Mouse (Mus musculus): ENCODE data around the gene Asb10. TPM values are rescaled to one million over a fixed set of nuclear protein-coding genes. Genes with fewer than 3 reads are reported as not detected.

Asb10 gene
- polyA plus RNA-seq, 1 experiment from 2014 or later: 0.58 TPM

- no peak overlapping the region for H3K27ac ChIP-seq (ENCODE audit: low read length)
- peaks cover 18% of the 10 kb centered on the region for H3K36me3 ChIP-seq (ENCODE audit: control insufficient read depth, insufficient read depth, low read length)
- no peak overlapping the region for H3K9ac ChIP-seq (ENCODE audit: low read length)
- H3K27me3 ChIP-seq (ENCODE audit: control insufficient read depth, insufficient read depth, low read length): no peaks in the 10 kb centered on the region
- no peak overlapping the region for H3K4me2 ChIP-seq (ENCODE audit: low read depth, low read length)
- no peak for ATAC-seq (ENCODE audit: insufficient read depth, low FRiP score)
- H3K4me1 ChIP-seq (ENCODE audit: control insufficient read depth, insufficient read depth, low read length): peaks cover 4% of the 10 kb centered on the region; the same call in 1 of the 2 replicates
- no peaks in the 10 kb centered on the region for H3K9me3 ChIP-seq (replicated peaks; ENCODE audit: control insufficient read depth, low read length)
- H3K4me3 ChIP-seq (replicated peaks; ENCODE audit: low read length): no peak overlapping the region
- 3% methylated on average over 8 of the region's 8 CpGs for WGBS
These were observed 54.7 kb downstream of the Asb10 start for GRCm38 (mm10) chr5:24486097-24486496.

- Histone ChIP-seq H3K4me1 (ENCODE audit: control insufficient read depth, insufficient read depth, low read length) (peaks cover 4% of the 10 kb centered on the region; the same call in 1 of the 2 replicates), H3K27ac (ENCODE audit: low read length) (no peak overlapping the region), H3K4me2 (ENCODE audit: low read depth, low read length) (no peak overlapping the region), H3K9me3 (replicated peaks; ENCODE audit: control insufficient read depth, low read length) (no peaks in the 10 kb centered on the region), H3K36me3 (ENCODE audit: control insufficient read depth, insufficient read depth, low read length) (peaks cover 20% of the 10 kb centered on the region), H3K9ac (ENCODE audit: low read length) (no peak overlapping the region), H3K27me3 (ENCODE audit: control insufficient read depth, insufficient read depth, low read length) (no peaks in the 10 kb centered on the region), H3K4me3 (replicated peaks; ENCODE audit: low read length) (no peak overlapping the region)
- ATAC-seq (ENCODE audit: insufficient read depth, low FRiP score): no peak
- 54% methylated on average over 22 of the region's 22 CpGs for WGBS
These were observed 55.8 kb downstream of the Asb10 start for GRCm38 (mm10) chr5:24484963-24485362.

GRCm38 (mm10) chr5:24483326-24483725 is 57.5 kb downstream of the Asb10 start:
- H3K9ac ChIP-seq (ENCODE audit: low read length): no peak overlapping the region
- H3K4me3 ChIP-seq (replicated peaks; ENCODE audit: low read length): no peak overlapping the region
- H3K4me2 ChIP-seq (ENCODE audit: low read depth, low read length): no peak overlapping the region
- peaks cover 4% of the 10 kb centered on the region; the same call in 1 of the 2 replicates for H3K4me1 ChIP-seq (ENCODE audit: control insufficient read depth, insufficient read depth, low read length)
- ATAC-seq (ENCODE audit: insufficient read depth, low FRiP score): peak; percentile 25; the same call in 1 of the 2 replicates
- no peak overlapping the region for H3K27ac ChIP-seq (ENCODE audit: low read length)
- 28% methylated on average over 11 of the region's 11 CpGs for WGBS
- H3K27me3 ChIP-seq (ENCODE audit: control insufficient read depth, insufficient read depth, low read length): no peaks in the 10 kb centered on the region
- no peaks in the 10 kb centered on the region for H3K9me3 ChIP-seq (replicated peaks; ENCODE audit: control insufficient read depth, low read length)
- H3K36me3 ChIP-seq (ENCODE audit: control insufficient read depth, insufficient read depth, low read length): peaks cover 19% of the 10 kb centered on the region

Other genes with a start within 250 kb of the Asb10 start
- 5.6 and 6.5 TPM in 2 replicates for gene Kcnh2, start 189.4 kb downstream of the Asb10 start, polyA plus RNA-seq (2015; fragmentation: Nextera tagmentation; extraction: Ambion mirVana)
- 6.5 and 7.3 TPM in 2 replicates for gene Nos3, start 176.2 kb downstream of the Asb10 start, polyA plus RNA-seq (2015; fragmentation: Nextera tagmentation; extraction: Ambion mirVana)
- 4.2 and 5.9 TPM in 2 replicates for gene Atg9b, start 148.8 kb downstream of the Asb10 start, polyA plus RNA-seq (2015; fragmentation: Nextera tagmentation; extraction: Ambion mirVana)
- 48.4 and 61.7 TPM in 2 replicates for gene Abcb8, start 147.3 kb downstream of the Asb10 start, polyA plus RNA-seq (2015; fragmentation: Nextera tagmentation; extraction: Ambion mirVana)
- gene Asic3, start 127.6 kb downstream of the Asb10 start, polyA plus RNA-seq (2015; fragmentation: Nextera tagmentation; extraction: Ambion mirVana): 0.23 and 0.52 TPM in 2 replicates
- 44.9 TPM in 2 replicates for gene Cdk5, start 117.4 kb downstream of the Asb10 start, polyA plus RNA-seq (2015; fragmentation: Nextera tagmentation; extraction: Ambion mirVana)
- 46.5 and 51.8 TPM in 2 replicates for gene Slc4a2, start 117.1 kb downstream of the Asb10 start, polyA plus RNA-seq (2015; fragmentation: Nextera tagmentation; extraction: Ambion mirVana)
- gene Fastk, start 95.7 kb downstream of the Asb10 start, polyA plus RNA-seq (2015; fragmentation: Nextera tagmentation; extraction: Ambion mirVana): 93.4 and 94.4 TPM in 2 replicates
- 23.5 and 27.0 TPM in 2 replicates for gene Tmub1, start 93.1 kb downstream of the Asb10 start, polyA plus RNA-seq (2015; fragmentation: Nextera tagmentation; extraction: Ambion mirVana)
- gene Agap3, start 88.8 kb downstream of the Asb10 start, polyA plus RNA-seq (2015; fragmentation: Nextera tagmentation; extraction: Ambion mirVana): 13.0 and 14.7 TPM in 2 replicates
- not detected in 2 replicates for gene Gbx1, start 13.8 kb downstream of the Asb10 start, polyA plus RNA-seq (2015; fragmentation: Nextera tagmentation; extraction: Ambion mirVana)
- gene 4931409K22Rik, start 15.8 kb upstream of the Asb10 start, polyA plus RNA-seq (2015; fragmentation: Nextera tagmentation; extraction: Ambion mirVana): 0.13 TPM in 1 of 2 replicates, not detected in the other
- gene Abcf2, start 36.5 kb upstream of the Asb10 start, polyA plus RNA-seq (2015; fragmentation: Nextera tagmentation; extraction: Ambion mirVana): 81.7 and 81.9 TPM in 2 replicates
- gene Chpf2, start 45.8 kb upstream of the Asb10 start, polyA plus RNA-seq (2015; fragmentation: Nextera tagmentation; extraction: Ambion mirVana): 21.8 and 23.9 TPM in 2 replicates
- gene Smarcd3, start 83.4 kb upstream of the Asb10 start, polyA plus RNA-seq (2015; fragmentation: Nextera tagmentation; extraction: Ambion mirVana): 13.1 and 17.1 TPM in 2 replicates
- 31.9 and 32.0 TPM in 2 replicates for gene Nub1, start 144.6 kb upstream of the Asb10 start, polyA plus RNA-seq (2015; fragmentation: Nextera tagmentation; extraction: Ambion mirVana)
- 8.1 TPM in 2 replicates for gene Wdr86, start 189.7 kb upstream of the Asb10 start, polyA plus RNA-seq (2015; fragmentation: Nextera tagmentation; extraction: Ambion mirVana)
- 2.7 and 2.9 TPM in 2 replicates for gene Crygn, start 217.0 kb upstream of the Asb10 start, polyA plus RNA-seq (2015; fragmentation: Nextera tagmentation; extraction: Ambion mirVana)